Mouse (Mus musculus) MEL (cell line): ENCODE measurements at regions not wholly inside any gene's neighbourhood (a gene's known extent, or its start where the extent isn't known, plus 50 kb on each side); places are given as distances from the start of the nearest gene placed in this dataset.

Experiments used
- POLR2A ChIP-seq, 2 experiments: IDR thresholded peaks; 2 replicates each; pipeline ENCODE4 v1.6.1; 2011 to 2012; ENCODE audit warnings: low read length in 2 of 2, mild to moderate bottlenecking in 2 of 2, control low read depth in 1 of 2, improper control_type of control experiment in 1 of 2, low read depth in 1 of 2, moderate library complexity in 1 of 2; ENCODE audit not compliant: control insufficient read depth in 1 of 2, insufficient read depth in 1 of 2, poor library complexity in 1 of 2
- SIN3A ChIP-seq: IDR thresholded peaks from 2 replicates; pipeline ENCODE4 v1.6.1; 2012; ENCODE audit warnings: low read length, improper control_type of control experiment, inconsistent platforms
- USF1 ChIP-seq: IDR thresholded peaks from 2 replicates; pipeline ENCODE4 v1.6.1; 2014; ENCODE audit warnings: low read depth, mild to moderate bottlenecking, inconsistent platforms, low read length, improper control_type of control experiment, moderate library complexity
- USF2 ChIP-seq, 2 experiments: IDR thresholded peaks; 2 replicates each; pipeline ENCODE4 v1.6.1; 2011 to 2012; ENCODE audit warnings: improper control_type of control experiment in 2 of 2, low read length in 2 of 2, borderline replicate concordance in 1 of 2, inconsistent platforms in 1 of 2, low read depth in 1 of 2, mild to moderate bottlenecking in 1 of 2; ENCODE audit not compliant: insufficient read depth in 1 of 2
- ZNF384 ChIP-seq: IDR thresholded peaks from 2 replicates; pipeline ENCODE4 v1.6.1; 2012; ENCODE audit warnings: low read depth, mild to moderate bottlenecking, inconsistent platforms, low read length, improper control_type of control experiment

GRCm38 (mm10) chr12:92739196-92739595 lies 890.2 kb upstream of the Sel1l start:
- TF ChIP-seq USF1: no peak
- TF ChIP-seq POLR2A (IDR thresholded peaks at IDR 0.05; ENCODE audit: control insufficient read depth in 1 of 2, insufficient read depth in 1 of 2, low read depth in 1 of 2, low read length in 2 of 2, poor library complexity in 1 of 2): no peak
- no peak for TF ChIP-seq SIN3A
- TF ChIP-seq USF2 (IDR thresholded peaks at IDR 0.05; ENCODE audit: borderline replicate concordance in 1 of 2, insufficient read depth in 1 of 2, low read depth in 1 of 2, low read length in 2 of 2): no peak
- TF ChIP-seq ZNF384: no peak
